Mouse (Mus musculus): ENCODE results near the gene Ccdc185.

Ccdc185 gene

GRCm38 (mm10) chr1:182749080-182749479, at the start of gene Ccdc185:
Ccdc185 (minus strand) TSS chr1:182749180.
- no peak for DNase-seq (ENCODE audit: low spot score in 2 of 2)

GRCm38 (mm10) chr1:182797048-182797447, 48.1 kb upstream of the Ccdc185 start:
- no peak for DNase-seq (ENCODE audit: low spot score in 2 of 2)

- DNase-seq (ENCODE audit: low spot score in 2 of 2) = no peak
These were observed 45.6 kb upstream of the Ccdc185 start for GRCm38 (mm10) chr1:182794628-182795027.

- DNase-seq (ENCODE audit: low spot score in 2 of 2) = no peak
These were observed 45.2 kb upstream of the Ccdc185 start for GRCm38 (mm10) chr1:182794221-182794620.

GRCm38 (mm10) chr1:182792521-182793071, 43.6 kb upstream of the Ccdc185 start:
- peak; percentile 49 to 66 for DNase-seq (ENCODE audit: low spot score in 2 of 2)

- no peak for DNase-seq (ENCODE audit: low spot score in 2 of 2)
These were observed 39.9 kb upstream of the Ccdc185 start for GRCm38 (mm10) chr1:182788896-182789295.

- no peak for DNase-seq (ENCODE audit: low spot score in 2 of 2)
These were observed 38.0 kb upstream of the Ccdc185 start for GRCm38 (mm10) chr1:182787030-182787429.

GRCm38 (mm10) chr1:182785504-182785903, 36.5 kb upstream of the Ccdc185 start:
- DNase-seq (ENCODE audit: low spot score in 2 of 2) = no peak

- no peak for DNase-seq (ENCODE audit: low spot score in 2 of 2)
These were observed 35.8 kb upstream of the Ccdc185 start for GRCm38 (mm10) chr1:182784784-182785183.

GRCm38 (mm10) chr1:182783774-182784173, 34.8 kb upstream of the Ccdc185 start:
- no peak for DNase-seq (ENCODE audit: low spot score in 2 of 2)

- no peak for DNase-seq (ENCODE audit: low spot score in 2 of 2)
These were observed 30.1 kb upstream of the Ccdc185 start for GRCm38 (mm10) chr1:182779024-182779520.

- no peak for DNase-seq (ENCODE audit: low spot score in 2 of 2)
These were observed 29.2 kb upstream of the Ccdc185 start for GRCm38 (mm10) chr1:182778225-182778624.

- peak in 1 of 2 experiments; percentile 13 for DNase-seq (ENCODE audit: low spot score in 2 of 2)
These were observed 27.9 kb upstream of the Ccdc185 start for GRCm38 (mm10) chr1:182776749-182777410.

- DNase-seq (ENCODE audit: low spot score in 2 of 2) = no peak
These were observed 26.6 kb upstream of the Ccdc185 start for GRCm38 (mm10) chr1:182775576-182775975.

- peak in 1 of 2 experiments; percentile 21 for DNase-seq (ENCODE audit: low spot score in 2 of 2)
These were observed 15.7 kb upstream of the Ccdc185 start for GRCm38 (mm10) chr1:182764541-182765281.

- peak; percentile 57 to 75 for DNase-seq (ENCODE audit: low spot score in 2 of 2)
These were observed 14.9 kb upstream of the Ccdc185 start, which contains the start of gene Susd4 for GRCm38 (mm10) chr1:182763716-182764461. Susd4 (plus strand) TSS chr1:182763860.

- no peak for DNase-seq (ENCODE audit: low spot score in 2 of 2)
These were observed 14.3 kb upstream of the Ccdc185 start for GRCm38 (mm10) chr1:182763191-182763715.

- no peak for DNase-seq (ENCODE audit: low spot score in 2 of 2)
These were observed 9.8 kb upstream of the Ccdc185 start for GRCm38 (mm10) chr1:182758783-182759182.

GRCm38 (mm10) chr1:182754865-182755264, 5.9 kb upstream of the Ccdc185 start:
- no peak for DNase-seq (ENCODE audit: low spot score in 2 of 2)

- DNase-seq (ENCODE audit: low spot score in 2 of 2) = no peak
These were observed 4.7 kb upstream of the Ccdc185 start for GRCm38 (mm10) chr1:182753694-182754093.

- DNase-seq (ENCODE audit: low spot score in 2 of 2) = no peak
These were observed 2.3 kb upstream of the Ccdc185 start for GRCm38 (mm10) chr1:182751301-182751700.

GRCm38 (mm10) chr1:182747834-182748233, 1.1 kb downstream of the Ccdc185 start:
- DNase-seq (ENCODE audit: low spot score in 2 of 2) = no peak

Measured in cerebellum, postnatal 4 days (tissue).